Mouse (Mus musculus) neural tube, embryonic 14.5 days (tissue): ENCODE data around the gene Actl11. TPM values are rescaled to one million over a fixed set of nuclear protein-coding genes. Genes with fewer than 3 reads are reported as not detected.

ENCODE experiments used
- ATAC-seq: fragments of 200-750 bp; cut with Nextera tagmentation; 2 replicates; pipeline ENCODE4 v1.8.0; 2017; ENCODE audit warnings: low read depth, mild to moderate bottlenecking, moderate TSS enrichment, moderate library complexity
- H3K27ac ChIP-seq: fragments of 300-500 bp; sonication (generic); 2 replicates; pipeline ENCODE4 v1.5.1; 2014; ENCODE audit warnings: low read depth, mild to moderate bottlenecking, control low read depth, low read length, moderate library complexity, mixed read lengths
- H3K27me3 ChIP-seq: fragments of 300-500 bp; sonication (generic); 2 replicates; pipeline ENCODE4 v1.6.1; 2014; ENCODE audit warnings: low read length; ENCODE audit not compliant: control insufficient read depth, insufficient read depth
- H3K36me3 ChIP-seq: fragments of 300-500 bp; sonication (generic); 2 replicates; pipeline ENCODE4 v1.6.1; 2014; ENCODE audit warnings: low read length, mixed read lengths; ENCODE audit not compliant: control insufficient read depth, insufficient read depth
- H3K4me1 ChIP-seq: fragments of 300-500 bp; sonication (generic); 2 replicates; pipeline ENCODE4 v1.6.1; 2014; ENCODE audit warnings: low read length; ENCODE audit not compliant: control insufficient read depth, insufficient read depth
- H3K4me2 ChIP-seq: fragments of 300-500 bp; sonication (generic); 2 replicates; pipeline ENCODE4 v1.6.1; 2014; ENCODE audit warnings: mild to moderate bottlenecking, low read depth, low read length, control low read depth
- H3K4me3 ChIP-seq: fragments of 300-500 bp; sonication (generic); 2 replicates; pipeline ENCODE4 v1.5.1; 2014; ENCODE audit warnings: low read depth, low read length, control low read depth, mixed read lengths
- H3K9ac ChIP-seq: fragments of 300-500 bp; sonication (generic); replicated peaks from 2 replicates; pipeline ENCODE4 v1.6.1; 2014; ENCODE audit warnings: low read depth, mild to moderate bottlenecking, control low read depth, low read length, mixed read lengths
- H3K9me3 ChIP-seq: fragments of 300-500 bp; sonication (generic); 2 replicates; pipeline ENCODE4 v1.6.1; 2016; ENCODE audit warnings: low read length; ENCODE audit not compliant: control insufficient read depth
- WGBS: fragments of 180-500 bp; shearing (Covaris S2); extraction: QIAGEN DNeasy Blood & Tissue Kit; methylation state at CpG from one replicate; pipeline ENCODE4 v1.1.7; 2014; 5-methylcytosine and 5-hydroxymethylcytosine counted together
- polyA plus RNA-seq: library from polyadenylated mRNA; unstranded; fragments of >200 nt; fragmentation: Nextera tagmentation; extraction: Ambion mirVana; gene quantifications from 2 replicates; pipeline ENCODE4 v1.2.1, GENCODE M21; 2014

Gene Actl11
- polyA plus RNA-seq, 1 experiment from 2014 or later: not detected

- Histone ChIP-seq H3K4me2 (no peak overlapping the region), H3K36me3 (no peaks in the 10 kb centered on the region), H3K9me3 (no peaks in the 10 kb centered on the region), H3K4me1 (0 out of 2 replicates have a peak, but pooled peaks cover 3% of the 10 kb centered on the region), H3K9ac (no peak overlapping the region), H3K4me3 (no peak overlapping the region), H3K27me3 (no peaks in the 10 kb centered on the region), H3K27ac (no peak overlapping the region)
- ATAC-seq: no peak
- WGBS: 90% methylated on average over 15 of the region's 15 CpGs
Measured at GRCm38 (mm10) chr9:107910025-107910769, 18.1 kb upstream of the Actl11 start.

GRCm38 (mm10) chr9:107914764-107915420 is 13.4 kb upstream of the Actl11 start:
- 89% methylated on average over 16 of the region's 16 CpGs for WGBS
- no peak for ATAC-seq
- Histone ChIP-seq H3K36me3 (no peaks in the 10 kb centered on the region), H3K27me3 (no peaks in the 10 kb centered on the region), H3K9ac (no peak overlapping the region), H3K4me1 (no peaks in the 10 kb centered on the region), H3K9me3 (no peaks in the 10 kb centered on the region), H3K4me2 (no peak overlapping the region), H3K4me3 (no peak overlapping the region), H3K27ac (no peak overlapping the region)

- WGBS: 34% methylated on average over 13 of the region's 13 CpGs
- Histone ChIP-seq H3K4me2 (no peak overlapping the region), H3K27ac (no peak overlapping the region), H3K36me3 (no peaks in the 10 kb centered on the region), H3K9ac (no peak overlapping the region), H3K9me3 (no peaks in the 10 kb centered on the region), H3K4me1 (no peaks in the 10 kb centered on the region), H3K4me3 (no peak overlapping the region), H3K27me3 (no peaks in the 10 kb centered on the region)
- ATAC-seq: no peak; the same call in 1 of the 2 replicates
Measured at GRCm38 (mm10) chr9:107917895-107918608, 10.2 kb upstream of the Actl11 start.

GRCm38 (mm10) chr9:107918884-107919283 is 9.4 kb upstream of the Actl11 start:
- H3K27ac ChIP-seq: no peak overlapping the region
- no peaks in the 10 kb centered on the region for H3K9me3 ChIP-seq
- no peak overlapping the region for H3K9ac ChIP-seq
- no peak for ATAC-seq
- H3K4me1 ChIP-seq: no peaks in the 10 kb centered on the region
- no peak overlapping the region for H3K4me3 ChIP-seq
- no peaks in the 10 kb centered on the region for H3K27me3 ChIP-seq
- H3K4me2 ChIP-seq: no peak overlapping the region
- 81% methylated on average over 6 of the region's 6 CpGs for WGBS
- H3K36me3 ChIP-seq: no peaks in the 10 kb centered on the region

GRCm38 (mm10) chr9:107919441-107919840 is 8.8 kb upstream of the Actl11 start:
- no peak overlapping the region for H3K27ac ChIP-seq
- no peak overlapping the region for H3K4me3 ChIP-seq
- H3K4me2 ChIP-seq: no peak overlapping the region
- no peak for ATAC-seq
- no peaks in the 10 kb centered on the region for H3K4me1 ChIP-seq
- H3K9ac ChIP-seq: no peak overlapping the region
- no peaks in the 10 kb centered on the region for H3K36me3 ChIP-seq
- no peaks in the 10 kb centered on the region for H3K9me3 ChIP-seq
- 90% methylated on average over 5 of the region's 5 CpGs for WGBS
- H3K27me3 ChIP-seq: no peaks in the 10 kb centered on the region

GRCm38 (mm10) chr9:107923021-107923420 is 5.2 kb upstream of the Actl11 start:
- Histone ChIP-seq H3K4me2 (no peak overlapping the region), H3K9me3 (no peaks in the 10 kb centered on the region), H3K4me1 (peaks cover 7% of the 10 kb centered on the region; the same call in 1 of the 2 replicates), H3K36me3 (no peaks in the 10 kb centered on the region), H3K27ac (no peak overlapping the region), H3K27me3 (no peaks in the 10 kb centered on the region), H3K9ac (no peak overlapping the region), H3K4me3 (no peak overlapping the region)
- 32% methylated on average over 7 of the region's 7 CpGs for WGBS
- no peak for ATAC-seq

GRCm38 (mm10) chr9:107923956-107924355 is 4.3 kb upstream of the Actl11 start:
- no peaks in the 10 kb centered on the region for H3K36me3 ChIP-seq
- no peak for ATAC-seq
- no peaks in the 10 kb centered on the region for H3K27me3 ChIP-seq
- H3K4me2 ChIP-seq: no peak overlapping the region
- 57% methylated on average over 6 of the region's 6 CpGs for WGBS
- no peak overlapping the region for H3K27ac ChIP-seq
- no peak overlapping the region for H3K9ac ChIP-seq
- H3K4me1 ChIP-seq: peaks cover 7% of the 10 kb centered on the region; the same call in 1 of the 2 replicates
- no peak overlapping the region for H3K4me3 ChIP-seq
- H3K9me3 ChIP-seq: no peaks in the 10 kb centered on the region

GRCm38 (mm10) chr9:107925251-107925650 is 3.0 kb upstream of the Actl11 start:
- ATAC-seq: no peak
- Histone ChIP-seq H3K4me2 (no peak overlapping the region), H3K9ac (no peak overlapping the region), H3K4me1 (peaks cover 7% of the 10 kb centered on the region; the same call in 1 of the 2 replicates), H3K36me3 (no peaks in the 10 kb centered on the region), H3K27me3 (no peaks in the 10 kb centered on the region), H3K27ac (no peak overlapping the region), H3K9me3 (no peaks in the 10 kb centered on the region), H3K4me3 (no peak overlapping the region)
- 39% methylated on average over 2 of the region's 3 CpGs for WGBS
